Mouse (Mus musculus): ENCODE data around the gene Foxp2.

- TF ChIP-seq CTCF (IDR thresholded peaks at IDR 0.05; ENCODE audit: borderline replicate concordance, extremely low read depth, insufficient read depth, insufficient read length) (peak; percentile 42; the same call in 1 of the 2 replicates), POLR2A (IDR thresholded peaks at IDR 0.05; ENCODE audit: borderline replicate concordance, extremely low read depth, insufficient read depth, insufficient read length, poor library complexity, severe bottlenecking) (no peak)
Measured at GRCm38 (mm10) chr6:15415099-15415498, 514.0 kb downstream of the Foxp2 start.

Measured in brain, embryonic 14.5 days (tissue).